Mouse (Mus musculus) heart, embryonic 10.5 days (tissue): ENCODE data around the gene Colq. TPM values are rescaled to one million over a fixed set of nuclear protein-coding genes. Genes with fewer than 3 reads are reported as not detected.

Source experiments
- DNase-seq: peaks from one replicate; pipeline ENCODE4 v3.0.0-alpha.2; 2017; ENCODE audit warnings: low spot score
- H3K27ac ChIP-seq: fragments of 300-500 bp; sonication (generic); 2 replicates; pipeline ENCODE4 v1.5.1; 2016; ENCODE audit warnings: mild to moderate bottlenecking
- H3K27me3 ChIP-seq: fragments of 300-500 bp; sonication (generic); 2 replicates; pipeline ENCODE4 v1.6.1; 2016; ENCODE audit warnings: mild to moderate bottlenecking; ENCODE audit not compliant: poor library complexity, insufficient read depth, severe bottlenecking
- H3K36me3 ChIP-seq: fragments of 300-500 bp; sonication (generic); 2 replicates; pipeline ENCODE4 v1.6.1; 2016; ENCODE audit warnings: mild to moderate bottlenecking, moderate library complexity
- H3K4me1 ChIP-seq: fragments of 300-500 bp; sonication (generic); 2 replicates; pipeline ENCODE4 v1.6.1; 2016; ENCODE audit warnings: mild to moderate bottlenecking
- H3K4me3 ChIP-seq: fragments of 300-500 bp; sonication (generic); 2 replicates; pipeline ENCODE4 v1.5.1; 2016; ENCODE audit warnings: mild to moderate bottlenecking, moderate library complexity
- H3K9me3 ChIP-seq: fragments of 300-500 bp; sonication (generic); 2 replicates; pipeline ENCODE4 v1.6.1; 2016; ENCODE audit warnings: mild to moderate bottlenecking, moderate library complexity
- WGBS: fragments of 180-500 bp; shearing (Covaris S2); methylation state at CpG from one replicate; pipeline ENCODE4 v1.1.7; 2016; 5-methylcytosine and 5-hydroxymethylcytosine counted together
- polyA plus RNA-seq: library from polyadenylated mRNA; unstranded; fragments of >200 nt; fragmentation: Nextera tagmentation; extraction: Ambion mirVana; gene quantifications from 2 replicates; pipeline ENCODE4 v1.2.1, GENCODE M21; 2016

Gene Colq
- polyA plus RNA-seq, 1 experiment from 2014 or later: 3.6 TPM

GRCm38 (mm10) chr14:31570131-31570951 lies 20.8 kb downstream of the Colq start:
- no peaks in the 10 kb centered on the region for H3K27me3 ChIP-seq
- H3K4me3 ChIP-seq: no peak overlapping the region
- peak overlapping the region; percentile 8; the same call in 1 of the 2 replicates for H3K27ac ChIP-seq
- peaks cover 41% of the 10 kb centered on the region for H3K4me1 ChIP-seq
- no peaks in the 10 kb centered on the region for H3K36me3 ChIP-seq
- no peaks in the 10 kb centered on the region for H3K9me3 ChIP-seq
- no peak for DNase-seq
- 26% methylated on average over 6 of the region's 6 CpGs for WGBS

DNA sequence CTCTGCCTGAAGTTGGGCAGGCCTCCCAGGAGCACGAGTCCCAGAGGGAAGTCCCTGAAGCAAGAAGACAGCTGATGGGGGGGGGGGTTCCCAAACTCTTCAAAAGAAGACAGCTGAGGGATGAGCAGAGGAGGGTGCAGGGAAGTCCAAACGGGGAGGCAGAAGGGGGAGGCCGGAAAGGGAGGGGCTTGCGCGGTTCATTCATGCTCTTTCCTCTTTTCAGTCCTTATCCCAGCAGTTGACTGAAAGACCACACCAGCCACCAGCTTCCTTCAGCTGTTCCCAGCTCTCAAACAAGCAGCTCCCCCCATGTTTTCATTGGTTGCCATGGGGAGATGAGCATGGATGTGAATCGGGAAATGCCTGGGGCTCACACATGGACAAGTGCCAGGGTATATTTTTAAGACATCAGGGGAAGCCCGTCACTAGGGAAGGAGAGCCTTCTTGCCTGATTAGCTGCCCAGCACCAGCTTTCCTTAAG lies 22.0 kb downstream of the Colq start:
- Histone ChIP-seq H3K4me1 (peaks cover 48% of the 10 kb centered on the region), H3K9me3 (no peaks in the 10 kb centered on the region), H3K27me3 (no peaks in the 10 kb centered on the region), H3K27ac (peak overlapping the region; percentile 59; the same call in 1 of the 2 replicates), H3K36me3 (no peaks in the 10 kb centered on the region), H3K4me3 (no peak overlapping the region)
- 60% methylated on average over 7 of the region's 7 CpGs for WGBS
- DNase-seq: no peak

DNA sequence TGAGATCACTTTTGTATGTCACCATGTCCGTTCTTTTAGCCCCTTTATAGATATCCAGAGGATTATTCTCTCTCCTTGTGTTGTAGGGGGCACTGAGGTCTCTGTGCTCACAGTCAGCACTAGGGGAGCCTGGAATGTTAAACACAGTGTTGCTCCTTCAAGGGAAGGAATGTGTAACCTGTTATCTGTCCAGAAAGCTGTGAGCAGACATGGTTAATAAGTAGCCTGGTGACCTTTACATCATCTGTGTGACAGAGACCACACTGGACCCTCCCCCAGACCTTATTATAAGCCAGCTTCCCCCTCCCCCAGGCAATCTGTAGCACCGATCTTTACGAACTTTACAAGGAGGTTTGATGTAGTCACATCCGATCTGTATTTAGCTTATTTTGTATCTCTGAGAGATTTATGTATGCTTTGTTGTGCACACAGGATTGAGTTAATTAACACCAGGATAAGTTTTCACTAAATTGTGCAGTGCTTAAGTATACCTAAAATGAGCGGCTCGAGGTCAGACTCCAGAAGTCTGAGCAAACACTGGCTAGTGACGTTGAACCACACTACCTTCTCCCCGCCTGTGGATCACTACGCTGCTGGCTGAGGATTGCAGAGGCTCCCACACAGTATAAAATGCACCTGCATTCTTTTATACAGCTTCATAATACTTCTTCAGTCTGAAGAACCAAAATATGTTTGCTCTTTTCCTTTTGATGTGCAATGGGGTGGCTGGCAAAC lies 25.5 kb downstream of the Colq start:
- Histone ChIP-seq H3K4me3 (no peak overlapping the region), H3K27ac (peak overlapping the region; percentile 83), H3K9me3 (no peaks in the 10 kb centered on the region), H3K36me3 (no peaks in the 10 kb centered on the region), H3K4me1 (peaks cover 50% of the 10 kb centered on the region), H3K27me3 (no peaks in the 10 kb centered on the region)
- WGBS: 63% methylated on average over 9 of the region's 9 CpGs
- DNase-seq: no peak

GRCm38 (mm10) chr14:31564452-31565179 lies 26.5 kb downstream of the Colq start:
- Histone ChIP-seq H3K4me3 (no peak overlapping the region), H3K36me3 (no peaks in the 10 kb centered on the region), H3K27ac (peak overlapping the region; percentile 83), H3K9me3 (no peaks in the 10 kb centered on the region), H3K27me3 (no peaks in the 10 kb centered on the region), H3K4me1 (peaks cover 51% of the 10 kb centered on the region)
- peak; percentile 80 for DNase-seq
- WGBS: 12% methylated on average over 6 of the region's 6 CpGs

DNA sequence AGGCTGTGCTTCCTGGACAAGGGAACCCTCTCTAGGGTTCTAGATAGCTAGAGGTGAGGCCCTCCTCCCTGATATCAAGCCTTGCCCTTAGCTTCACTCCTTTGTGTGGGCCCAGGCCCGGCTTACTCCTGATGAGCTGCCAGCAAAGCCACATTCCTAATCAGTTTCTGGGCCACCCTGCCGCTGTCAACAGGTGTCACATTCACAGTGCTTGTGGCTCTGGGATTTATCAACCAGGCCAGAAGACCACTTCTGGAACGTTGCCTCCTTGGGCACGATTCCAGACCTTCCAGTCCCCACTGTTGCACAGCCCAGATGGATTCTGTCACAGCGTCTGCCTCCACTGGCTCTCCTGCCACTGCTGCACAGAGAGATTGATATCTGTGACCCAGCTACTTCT lies 30.3 kb downstream of the Colq start:
- peaks cover 59% of the 10 kb centered on the region for H3K4me1 ChIP-seq
- 12% methylated on average over 5 of the region's 5 CpGs for WGBS

GRCm38 (mm10) chr14:31559216-31559615 lies 31.9 kb downstream of the Colq start:
- Histone ChIP-seq H3K4me1 (peaks cover 48% of the 10 kb centered on the region), H3K9me3 (no peaks in the 10 kb centered on the region), H3K36me3 (no peaks in the 10 kb centered on the region), H3K27ac (no peak overlapping the region), H3K4me3 (no peak overlapping the region), H3K27me3 (no peaks in the 10 kb centered on the region)
- DNase-seq: no peak
- WGBS: 47% methylated on average over 5 of the region's 5 CpGs

More for the DNA sequence above, 30.3 kb downstream of the Colq start:
- Histone ChIP-seq H3K4me3 (no peak overlapping the region), H3K36me3 (no peaks in the 10 kb centered on the region), H3K27me3 (no peaks in the 10 kb centered on the region), H3K27ac (peak overlapping the region; percentile 69), H3K9me3 (no peaks in the 10 kb centered on the region)
- DNase-seq: peak; percentile 88

DNA sequence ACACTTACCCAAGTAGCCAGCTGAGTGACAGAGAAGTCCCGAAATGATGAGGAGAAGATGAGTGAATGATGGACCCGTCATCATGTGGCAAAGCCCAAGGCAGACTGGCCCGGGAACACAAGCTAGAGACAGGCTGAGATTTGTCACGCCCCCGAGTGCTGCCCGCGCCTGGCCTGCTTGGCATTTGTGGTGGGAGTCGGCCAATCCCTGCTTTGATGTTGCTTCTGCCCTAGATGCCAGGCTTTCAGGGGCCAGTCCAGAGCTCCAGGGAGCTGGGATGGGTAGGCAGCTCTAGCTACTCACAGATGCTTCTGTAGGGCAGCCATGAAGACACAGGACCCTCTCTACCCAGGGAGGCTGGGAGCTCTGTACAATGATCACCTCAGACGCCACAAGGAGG lies 33.4 kb downstream of the Colq start:
- no peaks in the 10 kb centered on the region for H3K36me3 ChIP-seq
- H3K9me3 ChIP-seq: no peaks in the 10 kb centered on the region
- WGBS: 77% methylated on average over 9 of the region's 9 CpGs

DNA sequence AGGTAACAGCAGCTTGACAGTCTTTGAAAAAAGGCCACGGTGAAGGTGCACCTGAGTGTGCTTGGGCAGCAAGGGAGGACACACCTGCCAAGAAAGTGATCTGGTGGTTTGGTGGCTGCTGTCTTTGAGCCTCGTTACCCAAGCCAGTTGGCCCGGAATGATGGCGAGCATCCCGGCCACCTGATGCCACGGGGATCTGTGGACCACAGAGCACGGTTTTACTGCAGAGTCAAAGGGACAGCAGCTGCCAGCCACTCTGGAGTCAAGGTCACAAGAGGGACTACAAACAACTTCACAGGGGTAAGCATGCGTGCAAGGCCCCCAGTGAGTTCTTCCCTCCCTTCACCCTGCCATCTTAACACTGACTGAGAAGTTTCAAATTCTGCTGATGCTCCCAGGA lies 33.9 kb downstream of the Colq start:
- H3K4me3 ChIP-seq: no peak overlapping the region
- DNase-seq: no peak
- no peaks in the 10 kb centered on the region for H3K9me3 ChIP-seq
- H3K27me3 ChIP-seq: no peaks in the 10 kb centered on the region
- peaks cover 44% of the 10 kb centered on the region for H3K4me1 ChIP-seq
- H3K36me3 ChIP-seq: 0 out of 2 replicates have a peak, but pooled peaks cover 2% of the 10 kb centered on the region
- no peak overlapping the region for H3K27ac ChIP-seq
- 83% methylated on average over 8 of the region's 8 CpGs for WGBS

More for the DNA sequence above, 33.4 kb downstream of the Colq start:
- DNase-seq: no peak
- H3K4me3 ChIP-seq: no peak overlapping the region
- H3K27ac ChIP-seq: peak overlapping the region; percentile 30; the same call in 1 of the 2 replicates
- H3K27me3 ChIP-seq: no peaks in the 10 kb centered on the region
- peaks cover 42% of the 10 kb centered on the region for H3K4me1 ChIP-seq

GRCm38 (mm10) chr14:31556526-31557260 lies 34.5 kb downstream of the Colq start:
- Histone ChIP-seq H3K4me1 (peaks cover 49% of the 10 kb centered on the region), H3K4me3 (no peak overlapping the region), H3K27ac (0 out of 2 replicates have a peak overlapping the region, but pooled peaks have one; percentile 23), H3K27me3 (no peaks in the 10 kb centered on the region), H3K36me3 (0 out of 2 replicates have a peak, but pooled peaks cover 2% of the 10 kb centered on the region), H3K9me3 (no peaks in the 10 kb centered on the region)
- 83% methylated on average over 9 of the region's 9 CpGs for WGBS
- DNase-seq: no peak

GRCm38 (mm10) chr14:31555963-31556434 lies 35.1 kb downstream of the Colq start:
- Histone ChIP-seq H3K4me3 (no peak overlapping the region), H3K4me1 (peaks cover 44% of the 10 kb centered on the region), H3K9me3 (no peaks in the 10 kb centered on the region), H3K27me3 (no peaks in the 10 kb centered on the region), H3K27ac (0 out of 2 replicates have a peak overlapping the region, but pooled peaks have one; percentile 31), H3K36me3 (0 out of 2 replicates have a peak, but pooled peaks cover 2% of the 10 kb centered on the region)
- no peak for DNase-seq
- WGBS: 52% methylated on average over 14 of the region's 14 CpGs

DNA sequence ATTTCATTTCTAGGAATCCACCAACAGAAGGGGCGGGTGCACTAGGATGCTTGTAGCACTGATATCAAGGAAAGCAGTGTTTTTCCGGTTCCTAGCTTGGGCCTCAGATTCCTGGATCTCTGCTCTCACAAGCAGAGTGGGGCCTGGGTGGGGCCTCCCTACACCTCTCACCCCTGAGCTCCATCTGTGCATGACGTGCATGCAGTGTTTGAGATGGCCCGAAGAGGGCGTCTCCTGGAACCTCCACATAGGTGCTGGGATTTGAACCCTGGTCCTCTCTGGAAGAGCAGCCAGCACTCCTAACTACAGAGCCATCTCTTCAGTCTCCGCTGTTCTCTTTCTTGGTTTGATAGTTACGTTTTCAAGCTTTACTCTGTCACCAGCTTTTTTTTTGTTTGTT lies 36.1 kb downstream of the Colq start:
- WGBS: 89% methylated on average over 7 of the region's 7 CpGs
- Histone ChIP-seq H3K27me3 (no peaks in the 10 kb centered on the region), H3K27ac (no peak overlapping the region), H3K36me3 (0 out of 2 replicates have a peak, but pooled peaks cover 2% of the 10 kb centered on the region), H3K4me3 (no peak overlapping the region), H3K4me1 (peaks cover 34% of the 10 kb centered on the region), H3K9me3 (no peaks in the 10 kb centered on the region)
- no peak for DNase-seq
